Mouse (Mus musculus) Muller cell, postnatal 12 days (primary cell): ENCODE measurements around the gene Bloc1s1.
A peak's percentile ranks its signal among the peaks of the same experiment; 100 is the strongest.

Experiments
- DNase-seq: peaks from one replicate; pipeline ENCODE4 v3.0.0-alpha.2; 2015; ENCODE audit errors: inconsistent ontology term

Bloc1s1 gene

GRCm38 (mm10) chr10:128923935-128924334 lies at the start of gene Bloc1s1:
TSS of gene Bloc1s1 (minus strand) at chr10:128924035.
- no peak for DNase-seq

GRCm38 (mm10) chr10:128972841-128973240 lies 49.0 kb upstream of the Bloc1s1 start:
- DNase-seq: no peak

- no peak for DNase-seq
Observed at GRCm38 (mm10) chr10:128970740-128971250, 47.0 kb upstream of the Bloc1s1 start.

- DNase-seq: peak; percentile 65
Observed at GRCm38 (mm10) chr10:128968341-128968749, 44.5 kb upstream of the Bloc1s1 start.

GRCm38 (mm10) chr10:128965871-128966270 lies 42.0 kb upstream of the Bloc1s1 start:
- DNase-seq: no peak

- DNase-seq: no peak
Observed at GRCm38 (mm10) chr10:128964961-128965360, 41.1 kb upstream of the Bloc1s1 start.

- DNase-seq: no peak
Observed at GRCm38 (mm10) chr10:128960590-128961584, 37.1 kb upstream of the Bloc1s1 start, which contains the start of gene Mettl7b. TSS of gene Mettl7b (minus strand) at chr10:128960988.

- DNase-seq: no peak
Observed at GRCm38 (mm10) chr10:128960142-128960541, 36.3 kb upstream of the Bloc1s1 start.

- no peak for DNase-seq
Observed at GRCm38 (mm10) chr10:128958340-128958739, 34.5 kb upstream of the Bloc1s1 start.

GRCm38 (mm10) chr10:128950208-128950887 lies 26.5 kb upstream of the Bloc1s1 start:
- peak; percentile 27 for DNase-seq

GRCm38 (mm10) chr10:128947496-128947895 lies 23.7 kb upstream of the Bloc1s1 start:
- DNase-seq: no peak

- DNase-seq: peak; percentile 41
Observed at GRCm38 (mm10) chr10:128945675-128946074, 21.8 kb upstream of the Bloc1s1 start.

GRCm38 (mm10) chr10:128940475-128941061 lies 16.7 kb upstream of the Bloc1s1 start:
- no peak for DNase-seq

- DNase-seq: peak; percentile 11
Observed at GRCm38 (mm10) chr10:128938974-128939373, 15.1 kb upstream of the Bloc1s1 start.

- DNase-seq: peak; percentile 78
Observed at GRCm38 (mm10) chr10:128938457-128938856, 14.6 kb upstream of the Bloc1s1 start.

GRCm38 (mm10) chr10:128937756-128938390 lies 14.0 kb upstream of the Bloc1s1 start:
- DNase-seq: no peak

GRCm38 (mm10) chr10:128935826-128936440 lies 12.1 kb upstream of the Bloc1s1 start:
- DNase-seq: no peak

- DNase-seq: no peak
Observed at GRCm38 (mm10) chr10:128934997-128935787, 11.4 kb upstream of the Bloc1s1 start.

- peak; percentile 38 for DNase-seq
Observed at GRCm38 (mm10) chr10:128933976-128934721, 10.3 kb upstream of the Bloc1s1 start.
